In genomic region chr1:44682556-44682955, GRCm38 (mm10) we compare ENCODE assay signal across 28 mouse cellular contexts.
DNase-seq lines count a peak whose midpoint lies in the region; ATAC-seq and TF ChIP-seq lines count a peak whose summit lies in the region.
"Had no signal": no experiment of that assay in that cellular context is flagged by ENCODE, and none has a peak within 500 bp of the region (broad histone marks: within the 10 kb centered on the region; RNA-seq: fewer than 3 reads in every experiment).

No protein-coding gene starts in this region.

- DNase-seq in embryo, embryonic 10 days (ENCODE audit: low spot score) = peak; percentile 32
- no peak for DNase-seq in embryo, embryonic 9.5 days (ENCODE audit: extremely low spot score)
- peak; percentile 11 for DNase-seq in kidney, postnatal 0 days (ENCODE audit: low spot score)
- DNase-seq in kidney, adult 8-10 months = no peak
- DNase-seq in Muller cell, postnatal 12 days (ENCODE audit: inconsistent ontology term) = peak; percentile 71
- DNase-seq in retina, embryonic 14.5 days (ENCODE audit: low spot score) = peak; percentile 56
- DNase-seq in B cell, adult 2 months = no peak
- DNase-seq: adrenal gland, postnatal 10 days; cerebellum, adult 11 months; cerebellum, adult 9-10 months; gastrocnemius, postnatal 25 days; heart, adult 11 months; heart, postnatal 10 days; kidney, adult 9 months; kidney, postnatal 14 days; right cerebral cortex, postnatal 25 days had no signal

- H3K27me3 ChIP-seq in kidney, postnatal 0 days (ENCODE audit: insufficient read depth, low read length) = no peaks in the 10 kb centered on the region
- H3K27me3 ChIP-seq: heart, embryonic 12.5 days; limb, embryonic 13.5 days; lung, embryonic 15.5 days; midbrain, embryonic 12.5 days; Patski; stomach, embryonic 15.5 days had no signal

- no peak overlapping the region for H3K4me3 ChIP-seq in kidney, postnatal 0 days (replicated peaks; ENCODE audit: low read depth, low read length)
- H3K4me3 ChIP-seq: heart, embryonic 12.5 days; hindbrain, embryonic 10.5 days; limb, embryonic 13.5 days; lung, embryonic 15.5 days; midbrain, embryonic 12.5 days; stomach, embryonic 15.5 days had no signal

- no peak overlapping the region for H3K27ac ChIP-seq in kidney, postnatal 0 days
- H3K27ac ChIP-seq: hindbrain, embryonic 10.5 days; hindbrain, postnatal 0 days; limb, embryonic 13.5 days; lung, embryonic 15.5 days; midbrain, embryonic 12.5 days; stomach, embryonic 15.5 days had no signal

- WGBS in kidney, postnatal 0 days = 64% methylated on average over 2 of the region's 2 CpGs

- no peak for TF ChIP-seq CTCF in kidney, postnatal 0 days (IDR thresholded peaks at IDR 0.05; ENCODE audit: low read depth)

- no peaks in the 10 kb centered on the region for H3K4me1 ChIP-seq in kidney, postnatal 0 days (replicated peaks; ENCODE audit: insufficient read depth, low read length)
- H3K4me1 ChIP-seq: stomach, embryonic 15.5 days had no signal

- no peak for ATAC-seq in kidney, postnatal 0 days (replicated peaks; ENCODE audit: low FRiP score, low read depth)
- ATAC-seq: forebrain, embryonic 14.5 days; hindbrain, postnatal 0 days; intestine, embryonic 16.5 days; Patski had no signal

- no peak overlapping the region for H3K9ac ChIP-seq in kidney, postnatal 0 days (ENCODE audit: low read depth, low read length)
- H3K9ac ChIP-seq: heart, embryonic 12.5 days; limb, embryonic 13.5 days; lung, embryonic 15.5 days; midbrain, embryonic 12.5 days; stomach, embryonic 15.5 days had no signal

- no peaks in the 10 kb centered on the region for H3K9me3 ChIP-seq in kidney, postnatal 0 days (replicated peaks; ENCODE audit: low read length)
- H3K9me3 ChIP-seq: G1E; heart, embryonic 12.5 days; hindbrain, embryonic 10.5 days; lung, embryonic 15.5 days; midbrain, embryonic 12.5 days; stomach, embryonic 15.5 days had no signal

- H3K4me2 ChIP-seq in kidney, postnatal 0 days (ENCODE audit: low read length) = no peak overlapping the region
- H3K4me2 ChIP-seq: heart, embryonic 12.5 days; limb, embryonic 13.5 days; liver, embryonic 11.5 days; lung, embryonic 15.5 days; midbrain, embryonic 12.5 days; stomach, embryonic 15.5 days had no signal

- no peaks in the 10 kb centered on the region for H3K36me3 ChIP-seq in kidney, postnatal 0 days (ENCODE audit: insufficient read depth, low read length)
- H3K36me3 ChIP-seq: G1E; heart, embryonic 12.5 days; hindbrain, embryonic 10.5 days; limb, embryonic 13.5 days; lung, embryonic 15.5 days; midbrain, embryonic 12.5 days; stomach, embryonic 15.5 days had no signal

Comparison
In these comparisons a context has a peak if more than half of its experiments do, and no peak if none do; other contexts are left out.
1. DNase-seq: peak in embryo, embryonic 10 days (single experiment), kidney, postnatal 0 days (single experiment), Muller cell, postnatal 12 days (single experiment) and retina, embryonic 14.5 days (single experiment); none in embryo, embryonic 9.5 days (single experiment), kidney, adult 8-10 months (0 of 2) and B cell, adult 2 months (0 of 2).